Mouse (Mus musculus): ENCODE measurements at regions not wholly inside any gene's neighbourhood (a gene's known extent, or its start where the extent isn't known, plus 50 kb on each side); places are given as distances from the start of the nearest gene placed in this dataset.
A peak's percentile ranks its signal among the peaks of the same experiment; 100 is the strongest.
"Not testable (repeated sequence)": the region's sequence is repeated elsewhere in the genome, so short reads cannot be mapped to it uniquely, and the experiment has no call there.

- not testable (repeated sequence) for H3K4me3 ChIP-seq, H3K27ac ChIP-seq
- intact Hi-C loops (cut with DNase I): loop anchor here (5.0 kb wide), 1 partner anchor 111 kb away; no protein-coding TSS in a partner anchor
- peak; percentile 42 to 50 for DNase-seq (ENCODE audit: extremely low spot score in 1 of 2, low spot score in 2 of 2)
These were observed 593.4 kb upstream of the Snrpn start for GRCm38 (mm10) chr7:60733331-60733994.

GRCm38 (mm10) chr7:60728108-60728721, 588.2 kb upstream of the Snrpn start:
- peak; percentile 33 for TF ChIP-seq CTCF (IDR thresholded peaks at IDR 0.05)
- not testable (repeated sequence) for H3K27ac ChIP-seq; DNase-seq (ENCODE audit: extremely low spot score in 1 of 2, low spot score in 2 of 2); H3K4me3 ChIP-seq
- intact Hi-C loops (cut with DNase I): loop anchor here (10.0 kb wide), 1 partner anchor 493 kb away; no protein-coding TSS in a partner anchor
